Mouse (Mus musculus) megakaryocyte, embryonic 14.5 days (primary cell): ENCODE data around the gene Pros1.

ENCODE experiments used
- FLI1 ChIP-seq: IDR thresholded peaks from 2 replicates; pipeline ENCODE4 v1.6.1; 2012; ENCODE audit warnings: low read length, inconsistent platforms, mixed read lengths
- GATA1 ChIP-seq: IDR thresholded peaks from 3 replicates; pipeline ENCODE4 v1.6.1; 2012; ENCODE audit warnings: mixed read lengths, low read length, inconsistent platforms, borderline replicate concordance

DNA sequence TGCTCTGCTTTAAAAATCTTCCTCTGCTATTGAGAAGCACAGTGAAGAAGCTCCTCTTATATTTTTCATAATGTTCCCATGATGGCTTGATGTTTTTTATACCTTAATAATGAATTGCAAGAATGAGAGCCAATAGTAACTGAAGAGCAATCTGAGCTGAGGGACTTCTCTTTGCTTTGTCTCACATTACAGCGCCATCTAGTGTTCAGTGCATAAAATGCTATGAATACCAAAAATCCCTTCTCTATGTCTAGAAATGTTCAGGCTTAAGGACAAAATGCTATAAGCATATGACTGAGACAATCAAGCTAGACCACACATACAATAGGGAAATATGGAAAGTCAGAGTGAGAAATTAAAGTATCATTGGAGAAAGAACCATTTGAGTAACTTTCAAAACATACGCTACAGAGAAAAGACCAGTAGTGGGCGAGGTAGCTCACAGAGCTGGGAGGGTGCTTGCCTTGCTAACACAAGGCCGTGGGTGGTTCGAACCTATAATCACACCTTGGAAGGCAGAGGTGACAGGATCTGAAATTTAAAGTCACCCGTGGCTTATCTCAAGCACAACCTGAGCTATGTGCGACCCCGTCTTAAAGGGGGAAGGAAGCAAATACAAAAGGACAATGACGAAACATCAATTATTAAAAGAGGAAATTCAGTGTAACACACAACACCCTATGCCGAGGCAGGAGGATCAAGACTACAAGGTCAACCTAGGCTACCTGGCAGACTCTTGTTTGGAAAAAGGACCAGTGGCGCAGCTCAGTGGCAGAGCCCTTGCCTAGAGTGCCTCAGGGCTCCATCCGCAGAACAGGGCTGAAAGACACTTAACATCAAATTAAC, 27.7 kb upstream of the Pros1 start:
- no peak for TF ChIP-seq FLI1
- no peak for TF ChIP-seq GATA1
